Mouse (Mus musculus) forebrain, embryonic 14.5 days (tissue): ENCODE results near the gene Clca3b. TPM values are rescaled to one million over a fixed set of nuclear protein-coding genes. Genes with fewer than 3 reads are reported as not detected.

Experiments used
- polyA plus RNA-seq: library from polyadenylated mRNA; unstranded; fragments of >200 nt; fragmentation: Nextera tagmentation; extraction: Ambion mirVana; gene quantifications from 2 replicates; pipeline ENCODE4 v1.2.1, GENCODE M21; 2014

Clca3b gene
- polyA plus RNA-seq, 1 experiment from 2014 or later, result not detected

Other genes with a start within 250 kb of the Clca3b start
- 84.7 and 99.5 TPM in 2 replicates for gene Sh3glb1, start 129.0 kb downstream of the Clca3b start, polyA plus RNA-seq
- 0.38 and 0.47 TPM in 2 replicates for gene Clca3a1, start 88.4 kb downstream of the Clca3b start, polyA plus RNA-seq
- gene Clca3a2, start 29.9 kb downstream of the Clca3b start, polyA plus RNA-seq, result not detected in 2 replicates
- not detected in 2 replicates for gene Clca4b, start 83.2 kb upstream of the Clca3b start, polyA plus RNA-seq
- not detected in 2 replicates for gene Clca4a, start 125.7 kb upstream of the Clca3b start, polyA plus RNA-seq
- gene Clca1, start 183.4 kb upstream of the Clca3b start, polyA plus RNA-seq, result not detected in 2 replicates